Mouse (Mus musculus): ENCODE measurements around the gene Mybphl. TPM values are rescaled to one million over a fixed set of nuclear protein-coding genes. Genes with fewer than 3 reads are reported as not detected.

Gene Mybphl
- polyA plus RNA-seq, 1 experiment: not detected

DNA sequence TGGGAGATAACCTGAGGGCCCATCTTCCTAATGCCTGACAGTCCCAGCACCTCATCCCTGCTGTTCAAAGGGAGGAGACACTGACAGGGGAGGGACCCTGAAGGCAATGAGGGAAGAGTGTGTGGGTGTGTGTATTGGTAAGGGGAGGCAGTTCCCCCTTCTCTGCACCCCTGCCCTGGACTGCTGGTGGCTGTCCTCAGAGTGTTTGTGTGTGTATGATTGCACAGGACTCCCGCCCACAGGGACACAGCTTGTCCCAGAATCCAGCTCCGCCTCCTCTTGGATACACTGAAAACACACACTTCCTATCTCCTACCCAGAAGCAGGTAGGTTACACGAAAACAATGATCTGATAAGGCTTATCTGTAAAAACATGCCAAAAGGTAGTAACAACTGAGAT lies 9.5 kb upstream of the Mybphl start:
- Histone ChIP-seq H3K27ac (replicated peaks; ENCODE audit: low read depth, low read length) (no peak overlapping the region), H3K4me1 (ENCODE audit: control insufficient read depth, insufficient read depth, insufficient read length, low read length) (no peaks in the 10 kb centered on the region), H3K4me3 (ENCODE audit: insufficient read depth, low read depth, low read length) (no peak overlapping the region)

- H3K27ac ChIP-seq (replicated peaks; ENCODE audit: low read depth, low read length): no peak overlapping the region
- no peaks in the 10 kb centered on the region for H3K4me1 ChIP-seq (ENCODE audit: control insufficient read depth, insufficient read depth, insufficient read length, low read length)
These were observed 7.7 kb upstream of the Mybphl start for GRCm38 (mm10) chr3:108357051-108357450.

GRCm38 (mm10) chr3:108358445-108358844 lies 6.3 kb upstream of the Mybphl start:
- H3K27ac ChIP-seq (replicated peaks; ENCODE audit: low read depth, low read length): no peak overlapping the region
- H3K4me1 ChIP-seq (ENCODE audit: control insufficient read depth, insufficient read depth, insufficient read length, low read length): no peaks in the 10 kb centered on the region
- H3K4me3 ChIP-seq (ENCODE audit: insufficient read depth, low read depth, low read length): no peak overlapping the region

More at GRCm38 (mm10) chr3:108357051-108357450, 7.7 kb upstream of the Mybphl start:
- H3K4me3 ChIP-seq (ENCODE audit: insufficient read depth, low read depth, low read length): no peak overlapping the region

- Histone ChIP-seq H3K27ac (replicated peaks; ENCODE audit: low read depth, low read length) (no peak overlapping the region), H3K4me3 (ENCODE audit: insufficient read depth, low read depth, low read length) (no peak overlapping the region), H3K4me1 (ENCODE audit: control insufficient read depth, insufficient read depth, insufficient read length, low read length) (no peaks in the 10 kb centered on the region)
These were observed 3.8 kb upstream of the Mybphl start for GRCm38 (mm10) chr3:108360894-108361293.

DNA sequence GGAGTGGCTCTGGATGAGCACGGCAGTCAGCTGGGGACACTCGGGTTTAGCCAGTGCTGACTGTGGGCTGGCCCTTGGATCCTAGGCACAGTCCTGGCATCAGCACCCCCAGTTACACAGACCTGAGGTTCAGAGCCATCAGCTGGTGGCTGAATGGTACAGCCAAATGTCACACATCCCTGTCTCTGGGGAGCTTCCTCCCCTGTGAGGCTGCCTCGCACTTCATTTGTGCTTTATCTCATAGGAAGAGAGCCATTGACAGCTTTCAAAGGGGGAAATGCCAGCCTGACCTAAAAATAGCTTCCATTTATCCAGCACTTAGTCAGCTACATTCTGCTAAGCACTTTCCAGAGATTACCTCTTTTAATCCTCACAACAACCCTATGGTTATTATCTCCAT lies 1.1 kb upstream of the Mybphl start:
- Histone ChIP-seq H3K4me1 (ENCODE audit: control insufficient read depth, insufficient read depth, insufficient read length, low read length) (no peaks in the 10 kb centered on the region), H3K27ac (replicated peaks; ENCODE audit: low read depth, low read length) (no peak overlapping the region)

GRCm38 (mm10) chr3:108367173-108367572 lies 2.5 kb downstream of the Mybphl start:
- Histone ChIP-seq H3K27ac (replicated peaks; ENCODE audit: low read depth, low read length) (no peak overlapping the region), H3K4me3 (ENCODE audit: insufficient read depth, low read depth, low read length) (no peak overlapping the region), H3K4me1 (ENCODE audit: control insufficient read depth, insufficient read depth, insufficient read length, low read length) (no peaks in the 10 kb centered on the region)

More for the DNA sequence above, 1.1 kb upstream of the Mybphl start:
- H3K4me3 ChIP-seq (ENCODE audit: insufficient read depth, low read depth, low read length): no peak overlapping the region

- H3K4me1 ChIP-seq (ENCODE audit: control insufficient read depth, insufficient read depth, insufficient read length, low read length): no peaks in the 10 kb centered on the region
These were observed 3.1 kb downstream of the Mybphl start for GRCm38 (mm10) chr3:108367828-108368227.

DNA sequence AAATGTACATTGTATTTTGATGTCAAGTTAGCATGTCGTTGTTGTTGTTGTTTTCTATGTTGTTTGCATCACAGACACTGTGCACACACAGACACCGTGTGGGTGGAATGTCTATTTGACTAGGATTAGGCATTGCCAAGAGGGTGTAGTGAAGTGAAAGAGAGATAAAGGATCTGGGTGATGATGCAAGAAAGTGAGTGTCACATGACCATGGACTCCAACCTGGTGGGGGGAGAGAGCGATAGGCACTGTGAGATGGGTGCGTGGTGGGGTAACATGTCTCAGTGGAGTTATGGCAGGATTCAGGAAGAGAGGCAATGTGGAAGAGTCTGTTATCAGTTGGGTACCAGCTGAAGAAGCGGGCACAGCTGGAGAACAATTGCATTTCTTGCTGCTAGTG lies 4.0 kb downstream of the Mybphl start:
- Histone ChIP-seq H3K4me1 (ENCODE audit: control insufficient read depth, insufficient read depth, insufficient read length, low read length) (no peaks in the 10 kb centered on the region), H3K27ac (replicated peaks; ENCODE audit: low read depth, low read length) (no peak overlapping the region), H3K4me3 (ENCODE audit: insufficient read depth, low read depth, low read length) (no peak overlapping the region)

More at GRCm38 (mm10) chr3:108367828-108368227, 3.1 kb downstream of the Mybphl start:
- Histone ChIP-seq H3K27ac (replicated peaks; ENCODE audit: low read depth, low read length) (no peak overlapping the region), H3K4me3 (ENCODE audit: insufficient read depth, low read depth, low read length) (no peak overlapping the region)

DNA sequence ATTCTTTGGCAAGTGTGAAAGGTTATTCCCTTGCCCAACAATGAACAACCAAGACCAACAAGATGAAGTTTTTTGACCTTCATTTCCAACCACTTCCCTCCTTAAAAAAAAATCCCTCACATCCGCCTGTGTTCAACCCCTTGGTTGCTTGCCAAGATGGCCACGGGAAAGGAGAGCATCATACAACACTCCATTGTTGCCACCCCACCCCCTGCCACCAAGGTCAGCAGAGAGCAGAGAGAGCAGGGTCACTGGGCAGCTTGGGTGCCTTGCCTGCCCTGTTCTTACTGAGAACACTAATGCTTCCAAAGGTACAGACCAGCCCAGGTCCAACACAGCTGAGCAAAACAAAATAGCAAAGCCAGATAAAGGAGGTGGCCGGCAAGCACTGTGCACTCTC lies 7.6 kb downstream of the Mybphl start:
- H3K4me1 ChIP-seq (ENCODE audit: control insufficient read depth, insufficient read depth, insufficient read length, low read length): no peaks in the 10 kb centered on the region
- H3K4me3 ChIP-seq (ENCODE audit: insufficient read depth, low read depth, low read length): no peak overlapping the region
- H3K27ac ChIP-seq (replicated peaks; ENCODE audit: low read depth, low read length): no peak overlapping the region

GRCm38 (mm10) chr3:108372691-108373090 lies 8.0 kb downstream of the Mybphl start:
- no peak overlapping the region for H3K4me3 ChIP-seq (ENCODE audit: insufficient read depth, low read depth, low read length)
- H3K27ac ChIP-seq (replicated peaks; ENCODE audit: low read depth, low read length): no peak overlapping the region
- no peaks in the 10 kb centered on the region for H3K4me1 ChIP-seq (ENCODE audit: control insufficient read depth, insufficient read depth, insufficient read length, low read length)

GRCm38 (mm10) chr3:108378875-108379663 lies 14.4 kb downstream of the Mybphl start:
- H3K4me1 ChIP-seq (ENCODE audit: control insufficient read depth, insufficient read depth, insufficient read length, low read length): 0 out of 2 replicates have a peak, but pooled peaks cover 2% of the 10 kb centered on the region
- no peak overlapping the region for H3K4me3 ChIP-seq (ENCODE audit: insufficient read depth, low read depth, low read length)
- no peak overlapping the region for H3K27ac ChIP-seq (replicated peaks; ENCODE audit: low read depth, low read length)

- no peak overlapping the region for H3K27ac ChIP-seq (replicated peaks; ENCODE audit: low read depth, low read length)
- H3K4me3 ChIP-seq (ENCODE audit: insufficient read depth, low read depth, low read length): no peak overlapping the region
- H3K4me1 ChIP-seq (ENCODE audit: control insufficient read depth, insufficient read depth, insufficient read length, low read length): 0 out of 2 replicates have a peak, but pooled peaks cover 2% of the 10 kb centered on the region
These were observed 16.0 kb downstream of the Mybphl start for GRCm38 (mm10) chr3:108380695-108381094.

- Histone ChIP-seq H3K4me3 (ENCODE audit: insufficient read depth, low read depth, low read length) (0 out of 2 replicates have a peak overlapping the region, but pooled peaks have one; percentile 2), H3K27ac (replicated peaks; ENCODE audit: low read depth, low read length) (no peak overlapping the region), H3K4me1 (ENCODE audit: control insufficient read depth, insufficient read depth, insufficient read length, low read length) (0 out of 2 replicates have a peak, but pooled peaks cover 2% of the 10 kb centered on the region)
These were observed 17.5 kb downstream of the Mybphl start for GRCm38 (mm10) chr3:108381945-108382875.

DNA sequence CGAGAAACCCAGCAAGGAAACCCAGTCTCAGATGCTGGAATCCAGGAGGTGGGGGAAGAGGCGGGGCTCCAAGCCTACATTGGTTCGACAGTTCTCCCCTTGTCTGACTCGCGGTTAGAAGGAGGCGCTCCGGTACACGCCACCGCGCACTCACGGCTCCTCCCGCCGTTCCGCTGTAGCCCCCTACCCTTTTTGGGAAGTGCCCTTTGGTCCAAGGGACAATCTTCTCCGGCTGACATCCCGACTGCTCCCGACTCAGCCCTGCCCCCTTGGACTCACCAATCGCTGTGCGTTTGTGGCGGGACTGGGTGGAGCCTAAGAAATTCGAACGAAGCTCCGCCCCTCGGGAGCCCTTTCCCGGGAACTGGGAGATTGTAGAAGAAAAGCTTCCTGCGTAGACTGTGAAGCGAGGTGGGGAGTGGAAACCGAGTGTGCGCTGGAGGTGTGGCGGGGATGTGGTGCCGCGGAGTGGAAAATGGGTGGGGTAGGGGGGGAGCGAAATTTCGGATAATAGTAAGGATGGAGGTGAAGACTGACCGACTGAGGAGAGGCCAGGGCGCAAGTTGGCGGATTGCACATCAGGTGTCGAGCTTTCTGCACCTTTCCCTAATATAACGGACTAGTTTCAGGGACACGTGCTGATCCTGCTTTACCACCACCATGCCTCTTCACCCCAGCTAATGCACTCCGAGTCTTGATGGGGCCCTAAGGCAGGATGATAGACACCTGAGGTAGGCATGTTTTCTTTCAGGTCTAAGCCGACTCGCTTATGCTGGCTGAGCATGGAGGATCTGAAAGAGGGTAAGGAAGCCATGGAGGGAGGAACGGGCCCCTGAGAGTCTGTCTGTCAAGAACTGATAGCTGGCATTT lies 19.0 kb downstream of the Mybphl start, which contains the start of gene Psrc1:
Gene Psrc1 (plus strand): TSS at position 355 of the 870 bp plus-strand sequence.
- Histone ChIP-seq H3K27ac (replicated peaks; ENCODE audit: low read depth, low read length) (no peak within 1 kb of the TSS), H3K4me1 (ENCODE audit: control insufficient read depth, insufficient read depth, insufficient read length, low read length) (0 out of 2 replicates have a peak, but pooled peaks cover 2% of the 10 kb centered on the region)

More for the DNA sequence above, 19.0 kb downstream of the Mybphl start, which contains the start of gene Psrc1:
- peak within 1 kb of the TSS; percentile 87 for H3K4me3 ChIP-seq (ENCODE audit: insufficient read depth, low read depth, low read length)

All from brown adipose tissue, adult 24 weeks (tissue).